Mouse (Mus musculus): ENCODE results near the gene Unc13b. TPM values are rescaled to one million over a fixed set of nuclear protein-coding genes. Genes with fewer than 3 reads are reported as not detected.
A peak's percentile ranks its signal among the peaks of the same experiment; 100 is the strongest.

Gene Unc13b
- total RNA-seq, 2 experiments from 2014 or later: 20.3 to 25.2 TPM

DNA sequence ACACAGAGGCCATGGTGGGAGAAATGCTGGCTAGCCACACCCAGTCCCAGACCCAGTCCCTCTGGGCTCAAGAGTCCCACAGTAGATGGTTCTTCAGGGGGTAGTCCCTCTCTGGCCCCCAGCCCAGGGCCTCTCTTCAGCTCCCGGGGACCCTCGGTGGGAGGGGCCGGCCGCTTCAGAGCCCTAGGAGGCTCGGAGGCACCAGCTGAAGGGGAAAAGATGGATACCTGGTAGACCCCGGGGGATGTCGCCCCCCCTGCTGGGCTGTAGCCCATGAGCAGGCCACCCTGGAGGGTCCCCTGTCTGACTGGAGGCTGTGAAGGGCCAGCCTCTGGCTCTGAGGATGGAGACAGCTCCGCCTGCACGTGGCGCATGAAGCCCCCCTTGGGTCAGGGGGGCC lies 22.4 kb upstream of the Unc13b start:
- intact Hi-C loops (cut with DNase I): no loop called here
- no peak for DNase-seq

DNA sequence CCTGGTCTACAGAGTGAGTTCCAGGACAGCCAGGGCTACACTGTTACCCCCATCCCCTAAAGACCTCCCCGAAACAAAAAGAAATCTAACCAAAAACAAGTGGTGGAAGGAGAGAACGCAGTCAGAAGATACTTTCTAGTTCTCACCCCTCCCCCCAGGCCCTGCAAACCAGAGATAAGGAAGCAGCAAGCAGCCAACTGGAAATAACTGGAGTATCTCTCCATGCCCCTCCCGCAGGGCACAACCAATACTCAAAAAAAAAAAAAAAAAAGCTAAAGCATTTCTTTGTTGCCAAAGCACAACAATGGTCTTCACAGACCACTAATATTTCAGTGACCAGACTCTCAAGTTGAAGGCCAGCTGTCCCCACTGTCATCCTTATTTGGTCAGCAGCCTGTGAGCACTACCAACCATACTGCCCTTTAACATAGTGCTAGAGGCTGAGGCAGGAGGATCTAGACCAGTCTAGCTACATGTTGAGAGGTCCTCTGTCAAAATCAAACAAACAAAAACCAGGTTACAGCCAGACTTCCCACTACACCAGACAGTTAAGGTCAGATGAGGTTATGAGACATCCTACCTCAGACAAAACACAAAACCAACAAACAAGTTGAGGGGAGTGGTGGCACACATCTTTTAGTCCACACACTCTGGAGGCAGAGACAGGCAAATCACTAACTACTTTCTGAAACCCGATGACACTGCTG lies 20.7 kb upstream of the Unc13b start:
- DNase-seq: no peak
- intact Hi-C loops (cut with DNase I): no loop called here

DNA sequence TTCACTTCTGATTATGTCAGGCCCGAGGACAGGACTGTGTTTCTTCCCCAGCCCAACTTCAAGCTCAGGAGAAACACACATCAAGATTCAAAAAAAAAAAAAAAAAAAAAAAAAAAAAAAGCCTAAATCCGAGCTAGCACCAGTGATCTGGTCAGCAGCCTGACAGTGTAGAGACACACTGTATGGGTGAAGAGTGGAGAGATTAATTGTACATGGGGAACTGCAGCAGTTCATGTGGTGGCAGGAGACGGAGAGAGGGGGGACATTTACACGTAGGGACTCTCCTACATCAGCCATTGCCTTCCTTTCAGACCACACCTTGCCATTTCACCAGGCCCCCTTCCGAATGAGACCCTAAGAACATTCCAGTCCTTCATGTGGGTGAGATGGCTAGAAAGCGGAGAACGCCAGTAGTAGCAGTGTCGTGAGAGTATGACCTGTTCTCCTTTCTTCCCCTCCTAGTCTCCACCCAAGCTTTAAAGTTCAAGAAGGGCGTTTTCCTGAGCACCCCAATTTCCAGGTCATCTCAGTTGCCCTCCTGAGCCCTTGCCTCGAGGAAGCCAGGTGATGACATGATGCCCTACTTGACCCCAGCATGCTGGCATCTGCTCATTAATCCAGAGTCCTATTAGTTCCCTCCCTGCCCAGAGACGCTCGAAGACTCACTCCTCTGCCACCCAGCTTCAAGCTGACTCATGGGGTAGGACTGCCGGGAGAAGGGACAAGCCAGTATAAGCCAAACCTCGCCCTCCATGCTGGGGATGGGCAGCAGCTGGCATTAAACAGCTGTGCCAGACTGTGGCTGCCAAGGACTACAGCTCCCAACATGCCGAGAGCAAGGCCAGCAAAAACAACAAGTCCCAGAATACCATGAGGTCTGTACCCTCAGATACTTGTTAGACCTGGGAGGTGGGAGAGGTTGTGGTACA lies 19.9 kb upstream of the Unc13b start:
- intact Hi-C loops (cut with DNase I): no loop called here
- peak in 1 of 2 experiments; percentile 61 for DNase-seq

DNA sequence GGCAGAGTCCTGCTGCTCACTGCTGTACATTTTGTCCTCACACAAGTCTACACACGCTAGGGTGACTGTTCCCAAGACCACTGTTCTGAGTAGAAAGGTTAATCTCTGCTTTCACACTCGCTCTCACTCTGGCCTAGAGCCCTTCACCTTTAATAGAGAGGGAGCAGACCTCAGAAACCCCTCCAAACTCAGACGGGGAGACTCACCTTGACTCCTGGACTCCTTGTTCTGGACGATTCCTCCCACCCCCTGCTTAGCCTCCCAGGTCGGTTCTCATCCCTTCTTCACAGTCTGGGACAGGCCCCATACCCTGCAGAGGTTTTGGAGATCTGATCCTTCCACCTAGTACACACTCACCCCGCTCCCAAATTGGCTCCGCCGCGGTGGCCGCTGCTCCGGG lies 19.1 kb upstream of the Unc13b start:
- intact Hi-C loops (cut with DNase I): no loop called here

DNA sequence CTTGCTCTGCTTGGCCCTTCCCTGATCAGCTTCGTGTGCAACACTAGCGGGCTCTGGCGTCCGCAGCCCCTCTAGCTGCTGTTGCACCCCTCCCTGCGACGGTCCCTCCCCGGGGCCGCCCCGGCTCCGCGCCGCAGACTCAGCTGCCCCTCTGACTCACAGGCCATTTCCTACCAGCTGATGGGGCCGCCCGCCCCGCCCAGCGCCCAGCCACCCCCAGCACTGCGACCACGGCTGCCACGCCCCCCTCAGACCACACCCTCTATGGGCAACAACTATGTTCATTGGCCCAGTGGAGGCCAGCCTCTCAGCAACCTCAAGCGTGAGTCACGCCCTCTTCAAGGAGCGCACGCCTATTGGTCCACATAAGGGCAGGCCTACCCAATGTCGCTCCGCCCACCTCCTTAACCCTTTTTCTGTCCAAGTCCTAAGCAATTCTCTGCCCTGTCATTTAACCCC lies 18.6 kb upstream of the Unc13b start:
- DNase-seq: peak; percentile 95 to 96
- intact Hi-C loops (cut with DNase I): no loop called here

More for the DNA sequence above, 19.1 kb upstream of the Unc13b start:
- DNase-seq: no peak

DNA sequence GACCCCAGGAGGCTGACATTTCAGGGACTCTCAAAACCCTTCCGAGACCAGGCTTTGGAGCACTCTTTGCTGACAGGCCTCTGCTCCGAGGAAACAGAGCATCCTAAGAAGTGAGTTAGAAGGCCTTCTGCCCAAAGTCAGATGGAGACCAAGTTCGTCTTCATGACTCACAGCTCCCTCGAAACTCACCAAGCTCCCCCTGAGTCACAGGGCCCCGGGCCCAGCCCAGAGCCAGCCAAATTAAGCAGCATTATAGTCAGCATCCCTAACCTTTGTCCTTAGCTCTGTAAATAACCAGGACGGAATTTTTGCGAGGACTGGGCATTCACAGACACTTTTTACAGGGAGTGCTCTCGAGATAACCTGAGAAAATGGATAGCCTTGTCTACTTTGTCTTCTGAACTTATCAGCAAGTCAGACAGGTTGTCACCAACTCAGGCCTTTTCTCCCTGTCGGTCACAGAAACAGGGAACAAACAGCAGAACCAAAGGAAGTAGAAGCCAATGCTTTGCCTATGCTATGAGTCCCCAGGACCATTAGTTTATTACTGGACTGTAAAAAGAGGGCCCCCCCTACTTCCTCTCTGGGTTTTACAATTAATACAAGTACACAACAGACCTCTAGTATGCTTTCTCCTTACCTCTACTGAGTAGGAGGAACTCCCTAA lies 17.7 kb upstream of the Unc13b start:
- intact Hi-C loops (cut with DNase I): no loop called here
- DNase-seq: no peak

DNA sequence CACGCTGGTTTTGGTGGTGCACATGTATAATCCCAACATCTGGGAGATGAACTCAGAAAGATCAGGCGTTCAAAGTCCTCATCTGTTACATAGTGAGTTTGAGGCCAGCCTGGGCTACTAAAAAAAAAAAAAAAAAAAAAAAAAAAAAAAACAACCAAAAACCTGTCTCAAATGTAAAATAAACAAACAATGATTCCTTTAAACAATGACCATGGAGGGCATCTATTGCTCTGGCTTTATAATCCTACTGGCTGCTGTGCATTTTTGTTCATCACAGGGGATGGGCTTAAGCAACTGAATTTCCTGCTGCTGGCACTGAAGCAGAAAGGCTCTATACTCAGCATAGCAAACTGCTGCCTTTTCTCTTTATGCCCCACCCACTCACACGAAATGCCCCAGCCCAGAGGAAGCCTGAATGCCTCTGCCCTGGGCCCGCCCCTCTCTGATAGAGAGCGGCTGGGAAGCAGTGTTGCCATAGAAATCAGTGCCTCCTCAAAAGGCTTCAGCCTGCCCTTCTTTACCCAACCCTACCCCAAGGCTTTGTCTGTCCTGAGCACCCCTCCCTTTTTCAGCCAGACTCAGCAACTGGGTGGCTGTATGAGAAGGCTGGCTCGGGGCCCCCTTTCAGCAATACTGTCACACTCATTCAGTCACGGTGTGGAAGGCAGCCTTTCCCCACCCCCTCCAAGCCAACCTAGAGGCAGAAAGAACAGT lies 15.0 kb upstream of the Unc13b start:
- intact Hi-C loops (cut with DNase I): no loop called here
- peak; percentile 63 to 69 for DNase-seq

DNA sequence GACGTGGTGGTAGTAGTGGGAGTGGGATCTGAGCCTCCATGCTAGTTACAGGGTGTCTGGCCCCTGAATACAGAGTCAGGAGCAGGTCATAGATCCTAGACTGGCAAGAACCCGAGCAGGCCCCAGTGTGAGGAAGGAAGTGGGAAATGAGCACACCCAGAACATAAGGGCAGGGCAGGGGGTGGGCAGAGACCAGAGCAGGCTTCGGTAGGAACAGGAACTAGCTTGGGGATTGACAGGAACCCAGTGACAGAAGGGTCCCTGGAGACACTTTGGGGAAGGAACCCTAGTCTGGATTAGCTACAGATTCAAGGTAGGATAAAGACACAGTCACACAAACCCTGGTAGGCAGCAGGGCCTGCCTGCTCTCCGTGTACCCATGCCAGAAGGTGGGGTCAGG lies 14.1 kb upstream of the Unc13b start:
- intact Hi-C loops (cut with DNase I): loop anchor here (5.0 kb wide), 1 partner anchor 378 kb away; no protein-coding TSS in a partner anchor
- peak; percentile 37 to 43 for DNase-seq

DNA sequence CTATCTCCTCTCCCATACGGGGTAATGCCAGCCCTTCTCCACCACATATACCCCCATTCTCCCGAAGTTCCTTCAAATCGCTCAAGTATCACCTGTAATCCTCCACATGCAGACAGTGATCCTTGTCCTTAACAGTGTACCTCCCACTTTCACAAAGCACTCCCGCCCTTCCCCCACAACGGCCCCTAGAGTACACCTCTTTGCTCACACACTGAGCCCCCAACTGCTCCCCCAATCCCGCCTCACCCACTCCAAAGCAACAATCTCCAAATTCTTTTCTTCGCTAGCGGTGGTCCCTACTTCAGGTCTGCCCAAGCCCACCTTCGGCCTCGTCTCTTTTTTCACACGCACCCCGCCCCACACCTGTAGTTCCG lies 13.5 kb upstream of the Unc13b start:
- no peak for DNase-seq
- intact Hi-C loops (cut with DNase I): loop anchor here (5.0 kb wide), 1 partner anchor 377 kb away; no protein-coding TSS in a partner anchor

DNA sequence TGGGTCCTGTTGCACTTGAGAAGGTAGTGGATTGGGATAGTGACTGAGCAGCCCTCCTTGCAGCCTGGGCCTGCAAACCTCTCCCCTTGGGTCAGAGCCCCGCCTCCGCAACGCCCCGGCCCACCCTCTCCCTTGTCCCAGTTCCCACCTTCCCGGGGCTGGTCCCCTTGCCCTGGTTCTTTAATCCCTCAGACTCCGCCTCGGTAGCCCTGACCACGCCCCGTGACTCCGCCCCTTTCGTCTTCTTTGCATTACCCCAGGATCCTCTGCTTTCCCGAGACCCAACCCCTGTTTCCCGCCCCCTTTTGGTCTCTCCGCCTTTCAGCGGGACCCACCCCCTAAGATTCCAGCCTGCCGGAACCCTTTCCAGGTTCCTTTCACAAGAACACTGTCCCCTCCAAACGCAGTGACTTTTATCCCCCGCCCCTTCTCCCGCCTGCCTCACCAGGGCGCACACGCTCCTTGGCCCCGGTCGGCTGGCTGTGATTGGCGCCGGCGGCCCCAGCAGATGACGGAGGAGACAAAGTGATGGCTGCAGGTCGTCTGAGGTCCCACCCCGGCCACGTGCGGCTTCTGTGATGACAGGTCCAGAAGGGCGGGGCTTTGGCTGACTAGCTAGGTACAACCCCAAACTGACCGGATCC lies 13.0 kb upstream of the Unc13b start, which contains the start of gene Fam214b:
Gene Fam214b, minus strand, starts transcription at position 562 of the 644 bp plus-strand sequence.
- peak; percentile 97 to 99 for DNase-seq
- intact Hi-C loops (cut with DNase I): loop anchor here (5.0 kb wide), 1 partner anchor 377 kb away; no protein-coding TSS in a partner anchor

DNA sequence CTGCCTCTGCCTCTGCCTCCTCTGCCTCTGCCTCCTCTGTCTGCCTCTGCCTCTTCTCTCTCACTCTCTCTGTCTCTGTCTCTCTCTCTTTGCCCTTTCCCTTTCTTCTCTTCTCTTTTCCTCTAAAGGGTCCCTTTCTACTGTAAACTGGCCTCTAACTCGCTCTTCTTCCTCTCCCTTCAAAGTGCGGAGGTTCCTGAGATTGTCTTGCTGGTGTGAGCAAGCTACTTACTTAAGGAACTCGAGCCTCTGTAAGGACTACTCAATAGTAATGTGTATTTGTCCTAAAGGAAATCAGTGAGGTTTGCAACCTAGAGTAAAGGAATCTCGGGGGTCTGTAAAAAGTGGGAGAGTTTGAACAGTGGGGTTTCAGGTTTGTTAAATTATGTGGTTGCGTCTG lies 12.1 kb upstream of the Unc13b start:
- intact Hi-C loops (cut with DNase I): loop anchor here (1.0 to 5.0 kb wide), 2 partner anchors 69 to 376 kb away; no protein-coding TSS in a partner anchor
- DNase-seq: no peak

DNA sequence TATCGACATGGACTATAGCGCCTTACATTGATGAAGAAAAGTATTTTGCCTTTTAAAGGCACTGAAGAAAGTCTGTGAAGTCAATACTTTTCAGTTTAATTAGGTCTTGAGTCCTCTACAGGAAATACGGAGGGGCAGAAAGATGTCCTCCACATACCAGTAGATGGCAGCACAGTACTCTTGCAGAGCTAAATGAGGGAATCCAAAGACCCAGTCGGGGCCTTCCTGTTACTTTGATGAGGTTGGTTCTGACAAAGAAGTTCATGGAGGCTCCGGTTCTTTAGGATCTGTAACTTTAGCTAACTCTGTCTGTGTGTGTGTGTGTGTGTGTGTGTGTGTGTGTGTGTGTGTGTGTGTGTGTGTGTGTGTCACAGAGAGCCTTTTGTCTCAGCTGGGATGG lies 11.5 kb upstream of the Unc13b start:
- DNase-seq: peak; percentile 60 to 85
- intact Hi-C loops (cut with DNase I): loop anchor here (1.0 to 5.0 kb wide), 2 partner anchors 68 to 375 kb away; no protein-coding TSS in a partner anchor

DNA sequence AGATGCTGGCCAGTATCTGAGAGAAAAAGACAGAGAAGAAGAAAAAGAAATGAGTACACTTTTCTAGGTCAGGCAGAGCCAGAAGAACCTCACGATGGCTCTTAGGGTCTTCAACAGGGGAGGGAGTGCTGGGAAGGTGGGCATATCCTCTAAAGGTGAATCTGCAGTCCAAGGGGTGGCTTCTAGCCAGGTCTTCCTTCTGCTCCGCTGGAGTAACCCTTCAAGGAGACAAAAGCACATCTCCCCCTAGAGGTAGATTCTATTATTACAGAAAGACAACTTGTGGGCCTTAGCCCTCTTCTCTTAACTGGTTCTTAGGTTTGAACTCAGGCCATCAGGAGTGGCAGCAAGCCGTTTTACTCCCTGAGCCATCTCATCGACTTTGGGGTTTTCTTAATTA lies 6.1 kb upstream of the Unc13b start:
- intact Hi-C loops (cut with DNase I): loop anchor here (5.0 to 10.0 kb wide), 2 partner anchors 35 to 522 kb away; partner anchors contain the start of genes Gba2 and Rgp1
- DNase-seq: peak in 1 of 2 experiments; percentile 61

DNA sequence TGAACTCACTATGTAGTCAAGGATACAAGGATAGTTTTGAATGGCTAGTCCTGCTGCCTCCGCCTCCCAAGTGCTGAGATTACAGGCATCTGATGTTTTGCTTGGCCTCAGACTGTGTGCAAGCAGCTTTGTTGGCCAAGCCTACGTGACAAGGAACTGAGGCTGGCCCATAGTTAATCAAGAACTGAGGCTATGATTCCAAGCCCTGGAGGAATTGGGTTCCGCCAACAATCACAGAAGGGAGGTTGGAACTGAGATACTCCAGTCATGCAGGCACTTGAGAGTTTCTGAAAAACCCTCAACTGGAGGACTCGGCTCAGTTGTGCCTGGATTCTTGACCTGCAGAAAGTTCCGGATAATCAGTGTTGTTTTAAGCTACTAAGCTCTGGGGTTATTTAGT lies 1.1 kb upstream of the Unc13b start:
- DNase-seq: no peak
- intact Hi-C loops (cut with DNase I): loop anchor here (10.0 kb wide), 1 partner anchor 517 kb away; the partner anchor contains the start of genes Gba2 and Rgp1

DNA sequence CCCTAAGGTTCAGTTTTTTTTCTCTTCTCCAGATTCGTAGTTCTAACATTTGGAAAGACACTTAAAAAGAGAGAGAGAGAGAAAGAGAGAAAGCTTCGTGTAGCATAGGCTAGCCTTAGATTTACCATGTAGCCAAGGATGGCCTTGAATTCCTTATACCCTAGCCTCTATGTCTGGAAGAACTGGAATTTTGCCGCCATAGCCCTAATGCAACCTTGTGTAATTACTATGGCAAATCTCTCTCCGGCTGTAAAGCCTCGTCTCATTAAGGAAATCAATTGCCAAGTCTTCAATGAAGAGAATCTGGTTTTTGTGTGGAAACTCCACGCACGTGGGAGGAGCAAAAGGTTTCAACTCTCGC lies 381 bp upstream of the Unc13b start:
- DNase-seq: no peak
- intact Hi-C loops (cut with DNase I): loop anchor here (10.0 kb wide), 1 partner anchor 516 kb away; the partner anchor contains the start of genes Gba2 and Rgp1

DNA sequence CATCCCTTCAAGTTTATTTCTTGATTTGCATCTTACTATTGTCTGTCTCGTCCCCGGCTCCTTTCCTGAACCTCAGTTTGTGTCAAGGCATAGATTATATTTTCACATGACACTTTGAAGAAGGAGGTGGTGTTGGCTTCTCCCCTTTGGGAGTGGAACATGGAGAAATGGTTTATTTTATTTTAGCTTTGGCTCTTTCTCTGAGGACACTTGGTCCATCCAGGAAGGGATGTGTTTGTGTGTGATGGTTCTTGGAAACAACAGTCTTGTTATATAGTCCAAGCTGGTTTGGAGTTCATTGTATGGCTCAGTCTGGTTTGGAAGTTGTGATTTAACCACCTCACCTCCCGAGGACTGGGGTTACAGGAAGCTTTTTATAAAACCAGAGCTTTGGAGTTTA lies 944 bp downstream of the Unc13b start:
- DNase-seq: no peak
- intact Hi-C loops (cut with DNase I): loop anchor here (10.0 kb wide), 1 partner anchor 515 kb away; the partner anchor contains the start of genes Gba2 and Rgp1

DNA sequence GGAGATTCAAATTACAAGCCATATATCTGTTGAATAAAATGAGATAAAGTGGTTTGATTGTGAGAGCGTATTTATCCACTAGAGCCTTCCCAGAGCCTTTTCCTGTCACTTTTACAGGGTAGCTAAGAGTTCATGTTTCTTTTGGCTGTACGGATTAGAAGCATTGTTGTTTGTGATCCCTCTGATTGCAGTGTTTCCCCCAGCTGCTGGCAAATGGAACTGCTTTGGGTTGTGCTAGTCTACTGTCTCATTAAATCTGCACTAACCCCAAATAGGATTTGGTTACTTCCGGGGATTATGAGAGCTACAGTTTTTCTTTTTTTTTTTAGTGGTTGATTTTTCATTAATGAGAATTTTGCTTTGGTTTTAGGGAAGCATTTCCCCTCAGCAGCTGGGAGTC lies 1.5 kb downstream of the Unc13b start:
- DNase-seq: no peak
- intact Hi-C loops (cut with DNase I): no loop called here

DNA sequence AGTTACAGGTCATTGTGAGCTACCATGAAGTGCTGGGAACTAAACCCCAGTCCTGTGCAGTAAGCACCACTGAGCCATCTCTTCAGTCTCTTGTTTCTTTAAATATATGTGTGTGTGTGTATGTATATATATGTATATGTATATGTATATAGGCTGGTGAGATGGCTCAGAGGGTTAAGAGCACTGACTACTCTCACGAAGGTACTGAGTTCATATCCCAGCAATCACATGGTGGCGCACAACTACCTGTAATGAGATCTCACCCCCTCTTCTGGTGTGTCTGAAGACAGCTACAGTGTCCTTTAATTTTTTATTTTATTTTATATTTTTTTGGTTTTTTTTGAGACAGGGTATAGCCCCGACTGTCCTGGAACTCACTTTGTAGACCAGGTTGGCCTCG lies 6.7 kb downstream of the Unc13b start:
- intact Hi-C loops (cut with DNase I): no loop called here
- DNase-seq: no peak

DNA sequence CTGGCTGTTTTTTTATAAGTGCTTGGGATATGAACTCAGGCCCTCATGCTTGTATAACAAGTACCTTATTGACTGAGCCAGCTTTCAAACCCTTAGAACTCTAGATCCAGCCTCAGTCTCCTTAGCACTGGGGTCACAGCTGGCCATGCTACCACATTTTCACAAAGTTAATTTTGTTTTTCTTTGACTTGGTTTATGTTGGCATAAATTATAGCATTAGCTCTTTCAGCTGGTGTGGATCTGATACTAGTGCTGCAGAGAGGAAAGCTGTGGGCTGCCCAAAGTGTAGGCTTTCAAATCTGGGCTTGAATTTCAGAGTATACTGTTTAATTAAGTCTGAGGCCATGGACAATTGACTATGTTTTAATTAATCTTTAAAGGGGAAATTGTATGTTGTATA lies 16.2 kb downstream of the Unc13b start:
- intact Hi-C loops (cut with DNase I): no loop called here

More for the DNA sequence above, 16.2 kb downstream of the Unc13b start:
- no peak for DNase-seq

Data from heart, postnatal 14 days (tissue).